Mouse (Mus musculus) liver, embryonic 14.5 days (tissue): ENCODE measurements around the gene Cpne6.

Source experiments
- CTCF ChIP-seq: IDR thresholded peaks from 2 replicates; pipeline ENCODE4 v1.5.1; 2016; ENCODE audit warnings: antibody characterized with exemption, low read depth, control low read depth
- EP300 ChIP-seq: IDR thresholded peaks from 2 replicates; pipeline ENCODE4 v1.6.1; 2016; ENCODE audit warnings: antibody characterized with exemption, low read depth

GRCm38 (mm10) chr14:55554635-55555034 is 44.4 kb downstream of the Cpne6 start:
- no peak for TF ChIP-seq CTCF
- no peak for TF ChIP-seq EP300
